Mouse (Mus musculus) embryonic fibroblast, embryonic 13.5 days (primary cell): ENCODE results near the gene Gm14326. TPM values are rescaled to one million over a fixed set of nuclear protein-coding genes. Genes with fewer than 3 reads are reported as not detected.
"Not testable (repeated sequence)": the region's sequence is repeated elsewhere in the genome, so short reads cannot be mapped to it uniquely, and the experiment has no call there.

Experiments used
- H3K27ac ChIP-seq: 2 replicates; pipeline ENCODE4 v1.5.1; 2012; ENCODE audit warnings: low read length, control low read depth, inconsistent platforms; ENCODE audit not compliant: insufficient read depth
- H3K4me1 ChIP-seq: 2 replicates; pipeline ENCODE4 v1.6.1; 2011; ENCODE audit warnings: low read length; ENCODE audit not compliant: control insufficient read depth, insufficient read depth
- H3K4me3 ChIP-seq: 2 replicates; pipeline ENCODE4 v1.5.1; 2011; ENCODE audit warnings: mild to moderate bottlenecking, control low read depth, low read length; ENCODE audit not compliant: insufficient read depth
- POLR2A ChIP-seq: IDR thresholded peaks from 2 replicates; pipeline ENCODE4 v1.6.1; 2011; ENCODE audit warnings: low read depth, mild to moderate bottlenecking, control low read depth, low read length, moderate library complexity
- polyA plus RNA-seq: library from polyadenylated mRNA; stranded (reverse); fragments of >200 nt; gene quantifications from 2 replicates; pipeline ENCODE4 v1.2.4, GENCODE M21; 2011; ENCODE audit warnings: low read depth; ENCODE audit not compliant: missing spikeins, insufficient read length

Gm14326 gene
- 15.4 and 18.0 TPM in 2 replicates for polyA plus RNA-seq

- TF ChIP-seq POLR2A, result peak; percentile 39; the same call in 1 of the 2 replicates
- H3K4me3 ChIP-seq, result peak within 1 kb of the TSS; percentile 55
- H3K4me1 ChIP-seq, H3K27ac ChIP-seq: not testable (repeated sequence)
Observed at GRCm38 (mm10) chr2:177957145-177957544, at the start of gene Gm14326. Gene Gm14326 (minus strand): TSS chr2:177957297.

- not testable (repeated sequence) for H3K4me1 ChIP-seq, H3K27ac ChIP-seq, H3K4me3 ChIP-seq
Observed at GRCm38 (mm10) chr2:177974814-177975213, 17.7 kb upstream of the Gm14326 start.

- not testable (repeated sequence) for H3K4me1 ChIP-seq, H3K27ac ChIP-seq
- H3K4me3 ChIP-seq, result peak overlapping the region; percentile 55
Observed at GRCm38 (mm10) chr2:177956734-177957133, 363 bp downstream of the Gm14326 start.

GRCm38 (mm10) chr2:177925563-177926103 is 31.5 kb downstream of the Gm14326 start, which contains the start of gene Zfp972:
Gene Zfp972 (minus strand): TSS chr2:177925613.
- not testable (repeated sequence) for H3K4me1 ChIP-seq, H3K4me3 ChIP-seq, H3K27ac ChIP-seq

- not testable (repeated sequence) for H3K27ac ChIP-seq, H3K4me1 ChIP-seq, H3K4me3 ChIP-seq
Observed at GRCm38 (mm10) chr2:177903276-177903675, 53.8 kb downstream of the Gm14326 start.

- not testable (repeated sequence) for H3K4me1 ChIP-seq, H3K4me3 ChIP-seq, H3K27ac ChIP-seq
Observed at GRCm38 (mm10) chr2:177898171-177898570, 58.9 kb downstream of the Gm14326 start.

GRCm38 (mm10) chr2:177897046-177897578 is 60.0 kb downstream of the Gm14326 start, which contains the start of gene Gm14327:
Gene Gm14327 (plus strand): TSS chr2:177897096.
- peak within 1 kb of the TSS; percentile 42 for H3K4me3 ChIP-seq
- H3K4me1 ChIP-seq, H3K27ac ChIP-seq: not testable (repeated sequence)

DNA sequence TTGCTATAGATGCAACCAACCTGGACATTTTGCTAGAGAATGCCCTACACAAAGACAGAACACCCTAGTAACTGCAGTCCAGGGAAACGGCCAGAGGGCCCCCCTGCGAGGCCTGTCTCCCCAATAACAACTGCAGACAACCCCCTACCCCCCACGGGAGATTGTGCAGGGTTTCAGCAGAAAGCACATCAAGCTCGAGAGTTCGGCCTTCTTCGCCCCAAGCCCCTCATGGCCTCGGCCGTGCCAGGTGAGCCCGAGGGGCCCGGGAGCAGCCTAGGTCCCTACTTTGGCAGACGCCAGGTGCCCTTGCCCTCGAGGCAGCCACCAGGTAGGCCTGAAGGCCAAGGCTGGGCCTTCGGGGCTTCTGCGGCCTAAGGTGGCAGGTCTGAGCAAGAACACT is 69.4 kb downstream of the Gm14326 start:
- H3K27ac ChIP-seq, H3K4me3 ChIP-seq, H3K4me1 ChIP-seq: not testable (repeated sequence)

Other genes with a start within 250 kb of the Gm14326 start
- gene Gm14322, start 198.0 kb downstream of the Gm14326 start, polyA plus RNA-seq, result 4.3 and 5.5 TPM in 2 replicates
- gene Gm14325, start 117.0 kb downstream of the Gm14326 start, polyA plus RNA-seq, result 65.0 and 81.6 TPM in 2 replicates
- gene Gm14327, start 60.2 kb downstream of the Gm14326 start, polyA plus RNA-seq, result 3.0 and 3.4 TPM in 2 replicates
- 1.5 TPM in 1 of 2 replicates, not detected in the other for gene Zfp972, start 31.7 kb downstream of the Gm14326 start, polyA plus RNA-seq
- 8.3 and 10.7 TPM in 2 replicates for gene Zfp971, start 66.0 kb upstream of the Gm14326 start, polyA plus RNA-seq
- 6.9 and 7.8 TPM in 2 replicates for gene Zfp931, start 121.2 kb upstream of the Gm14326 start, polyA plus RNA-seq
- gene Phactr3, start 161.7 kb upstream of the Gm14326 start, polyA plus RNA-seq, result not detected in 2 replicates